Mouse (Mus musculus) stomach, embryonic 16.5 days (tissue): ENCODE measurements at regions not wholly inside any gene's neighbourhood (a gene's known extent, or its start where the extent isn't known, plus 50 kb on each side); places are given as distances from the start of the nearest gene placed in this dataset.

Experiments
- ATAC-seq: fragments of 200-750 bp; cut with Nextera tagmentation; 2 replicates; pipeline ENCODE4 v1.8.0; 2017; ENCODE audit warnings: moderate number of reproducible peaks, moderate TSS enrichment; ENCODE audit not compliant: insufficient read depth, low FRiP score
- H3K27ac ChIP-seq: fragments of 300-500 bp; sonication (generic); 2 replicates; pipeline ENCODE4 v1.5.1; 2014; ENCODE audit warnings: low read length
- H3K27me3 ChIP-seq: fragments of 300-500 bp; sonication (generic); 2 replicates; pipeline ENCODE4 v1.6.1; 2014; ENCODE audit warnings: low read length, control low read depth, mixed read lengths; ENCODE audit not compliant: control insufficient read depth, insufficient read depth
- H3K36me3 ChIP-seq: fragments of 300-500 bp; sonication (generic); 2 replicates; pipeline ENCODE4 v1.6.1; 2014; ENCODE audit warnings: low read length; ENCODE audit not compliant: control insufficient read depth, insufficient read depth
- H3K4me1 ChIP-seq: fragments of 300-500 bp; sonication (generic); 2 replicates; pipeline ENCODE4 v1.6.1; 2014; ENCODE audit warnings: low read length, control low read depth, mixed read lengths; ENCODE audit not compliant: control insufficient read depth, insufficient read depth
- H3K4me2 ChIP-seq: fragments of 300-500 bp; sonication (generic); 2 replicates; pipeline ENCODE4 v1.6.1; 2014; ENCODE audit warnings: low read depth, low read length, mixed read lengths
- H3K4me3 ChIP-seq: fragments of 300-500 bp; sonication (generic); replicated peaks from 2 replicates; pipeline ENCODE4 v1.5.1; 2014; ENCODE audit warnings: mild to moderate bottlenecking, low read length
- H3K9ac ChIP-seq: fragments of 300-500 bp; sonication (generic); 2 replicates; pipeline ENCODE4 v1.6.1; 2014; ENCODE audit warnings: low read length
- H3K9me3 ChIP-seq: fragments of 300-500 bp; sonication (generic); replicated peaks from 2 replicates; pipeline ENCODE4 v1.6.1; 2016; ENCODE audit warnings: low read length, control low read depth; ENCODE audit not compliant: control insufficient read depth
- WGBS: fragments of 180-500 bp; shearing (Covaris S2); extraction: QIAGEN DNeasy Blood & Tissue Kit; methylation state at CpG from one replicate; pipeline ENCODE4 v1.1.7; 2014; 5-methylcytosine and 5-hydroxymethylcytosine counted together

- Histone ChIP-seq H3K4me3 (no peak overlapping the region), H3K9me3 (peaks cover 4% of the 10 kb centered on the region; the same call in 1 of the 2 replicates), H3K27me3 (no peaks in the 10 kb centered on the region), H3K4me1 (no peaks in the 10 kb centered on the region), H3K27ac (no peak overlapping the region), H3K9ac (no peak overlapping the region), H3K4me2 (no peak overlapping the region), H3K36me3 (no peaks in the 10 kb centered on the region)
- 76% methylated on average over 11 of the region's 11 CpGs for WGBS
- ATAC-seq: peak; percentile 37; the same call in 1 of the 2 replicates
Observed at GRCm38 (mm10) chr2:170652128-170652527, 50.3 kb upstream of the 4930470P17Rik start.
